Mouse (Mus musculus): ENCODE measurements around the gene Syngr1. TPM values are rescaled to one million over a fixed set of nuclear protein-coding genes. Genes with fewer than 3 reads are reported as not detected.

The Syngr1 gene
- total and polyA plus RNA-seq, 3 experiments = 105 to 115 TPM; not detected in 1

GRCm38 (mm10) chr15:80135499-80135898 is 44.4 kb downstream of the Syngr1 start:
- Histone ChIP-seq H3K4me3 (ENCODE audit: control insufficient read depth in 1 of 2, insufficient read depth in 1 of 2, low read depth in 2 of 2, low read length in 2 of 2) (no peak overlapping the region), H3K9me3 (replicated peaks; ENCODE audit: insufficient read depth, low read length) (no peaks in the 10 kb centered on the region), H3K27me3 (ENCODE audit: control insufficient read depth in 1 of 2, insufficient read depth in 2 of 2, low read length in 2 of 2) (no peaks in the 10 kb centered on the region), H3K79me2 (ENCODE audit: control insufficient read depth, insufficient read depth, low read length, poor library complexity) (peaks cover 50% of the 10 kb centered on the region), H3K27ac (ENCODE audit: control insufficient read depth, low read depth, low read length) (no peak overlapping the region), H3K4me1 (ENCODE audit: control insufficient read depth in 1 of 2, insufficient read depth in 2 of 2, low read length in 2 of 2) (peaks cover 12 to 29% of the 10 kb centered on the region in 2 experiments; a peak in 3 of 4 replicates), H3K36me3 (ENCODE audit: control insufficient read depth in 1 of 2, insufficient read depth in 2 of 2, low read length in 2 of 2) (peaks cover 0 to 28% of the 10 kb centered on the region in 2 experiments; a peak in 3 of 4 replicates), H3K9ac (ENCODE audit: control insufficient read depth, low read depth, low read length, poor library complexity, severe bottlenecking) (no peak overlapping the region)
- no peak for DNase-seq (ENCODE audit: low read depth, low spot score)
- TF ChIP-seq MYB (IDR thresholded peaks at IDR 0.05; ENCODE audit: low read depth, low read length) (no peak), ELF1 (IDR thresholded peaks at IDR 0.05; ENCODE audit: low read depth, low read length) (no peak), RCOR1 (IDR thresholded peaks at IDR 0.05; ENCODE audit: low read depth, low read length) (no peak), E2F4 (IDR thresholded peaks at IDR 0.05; ENCODE audit: borderline replicate concordance, low read depth, low read length) (no peak), TAL1 (IDR thresholded peaks at IDR 0.05; ENCODE audit: low read length) (no peak), POLR2A (IDR thresholded peaks at IDR 0.05; ENCODE audit: control insufficient read depth in 1 of 2, insufficient read depth in 1 of 2, low read depth in 1 of 2, low read length in 2 of 2, poor library complexity in 1 of 2) (no peak)

GRCm38 (mm10) chr15:80136645-80137044 is 45.5 kb downstream of the Syngr1 start:
- DNase-seq (ENCODE audit: low read depth, low spot score) = no peak
- Histone ChIP-seq H3K9ac (ENCODE audit: control insufficient read depth, low read depth, low read length, poor library complexity, severe bottlenecking) (no peak overlapping the region), H3K36me3 (ENCODE audit: control insufficient read depth in 1 of 2, insufficient read depth in 2 of 2, low read length in 2 of 2) (peaks cover 3 to 22% of the 10 kb centered on the region in 2 experiments), H3K9me3 (replicated peaks; ENCODE audit: insufficient read depth, low read length) (no peaks in the 10 kb centered on the region), H3K27ac (ENCODE audit: control insufficient read depth, low read depth, low read length) (no peak overlapping the region), H3K27me3 (ENCODE audit: control insufficient read depth in 1 of 2, insufficient read depth in 2 of 2, low read length in 2 of 2) (no peaks in the 10 kb centered on the region), H3K4me3 (ENCODE audit: control insufficient read depth in 1 of 2, insufficient read depth in 1 of 2, low read depth in 2 of 2, low read length in 2 of 2) (no peak overlapping the region), H3K79me2 (ENCODE audit: control insufficient read depth, insufficient read depth, low read length, poor library complexity) (peaks cover 50% of the 10 kb centered on the region), H3K4me1 (ENCODE audit: control insufficient read depth in 1 of 2, insufficient read depth in 2 of 2, low read length in 2 of 2) (peaks cover 7 to 18% of the 10 kb centered on the region in 2 experiments; a peak in 3 of 4 replicates)
- TF ChIP-seq MAZ (IDR thresholded peaks at IDR 0.05; ENCODE audit: low read depth, low read length) (no peak), USF1 (IDR thresholded peaks at IDR 0.05; ENCODE audit: low read depth, low read length) (no peak), TCF12 (IDR thresholded peaks at IDR 0.05; ENCODE audit: low read depth, low read length) (no peak), MYC (IDR thresholded peaks at IDR 0.05; ENCODE audit: low read depth, low read length) (no peak), RCOR1 (IDR thresholded peaks at IDR 0.05; ENCODE audit: low read depth, low read length) (no peak), POLR2AphosphoS5 (IDR thresholded peaks at IDR 0.05; ENCODE audit: borderline replicate concordance, low read depth, low read length) (no peak)

GRCm38 (mm10) chr15:80137945-80138791 is 47.0 kb downstream of the Syngr1 start:
- DNase-seq (ENCODE audit: low read depth, low spot score) = no peak
- H3K9me3 ChIP-seq (replicated peaks; ENCODE audit: insufficient read depth, low read length) = no peaks in the 10 kb centered on the region
- TF ChIP-seq ZKSCAN1 (IDR thresholded peaks at IDR 0.05; ENCODE audit: low read depth, low read length) (no peak), USF2 (IDR thresholded peaks at IDR 0.05; ENCODE audit: borderline replicate concordance in 1 of 2, insufficient read depth in 1 of 2, low read depth in 1 of 2, low read length in 2 of 2) (no peak), ZC3H11A (IDR thresholded peaks at IDR 0.05; ENCODE audit: low read depth, low read length) (no peak), GABPA (IDR thresholded peaks at IDR 0.05; ENCODE audit: low read depth, low read length) (no peak), JUND (IDR thresholded peaks at IDR 0.05; ENCODE audit: low read depth, low read length) (no peak), MEF2A (IDR thresholded peaks at IDR 0.05; ENCODE audit: extremely low read depth, insufficient replicate concordance, low read depth, low read length, poor library complexity, severe bottlenecking) (no peak), BHLHE40 (IDR thresholded peaks at IDR 0.05; ENCODE audit: borderline replicate concordance, low read depth, low read length) (no peak), E2F4 (IDR thresholded peaks at IDR 0.05; ENCODE audit: borderline replicate concordance, low read depth, low read length) (no peak), POLR2A (IDR thresholded peaks at IDR 0.05; ENCODE audit: control insufficient read depth in 1 of 2, insufficient read depth in 1 of 2, low read depth in 1 of 2, low read length in 2 of 2, poor library complexity in 1 of 2) (no peak), CTCF (IDR thresholded peaks at IDR 0.05 in 2 of 3, conservative IDR thresholded peaks at IDR 0.05 in 1 of 3; ENCODE audit: control insufficient read depth in 1 of 3, insufficient read depth in 1 of 3, low read depth in 2 of 3, low read length in 3 of 3, poor library complexity in 1 of 3, severe bottlenecking in 1 of 3) (no peak), NELFE (IDR thresholded peaks at IDR 0.05; ENCODE audit: low read depth, low read length) (no peak)
- H3K27me3 ChIP-seq (ENCODE audit: control insufficient read depth in 1 of 2, insufficient read depth in 2 of 2, low read length in 2 of 2) = no peaks in the 10 kb centered on the region
- H3K36me3 ChIP-seq (ENCODE audit: control insufficient read depth in 1 of 2, insufficient read depth in 2 of 2, low read length in 2 of 2) = peaks cover 9 to 17% of the 10 kb centered on the region in 2 experiments
- H3K4me3 ChIP-seq (ENCODE audit: control insufficient read depth in 1 of 2, insufficient read depth in 1 of 2, low read depth in 2 of 2, low read length in 2 of 2) = no peak overlapping the region
- H3K9ac ChIP-seq (ENCODE audit: control insufficient read depth, low read depth, low read length, poor library complexity, severe bottlenecking) = no peak overlapping the region
- H3K4me1 ChIP-seq (ENCODE audit: control insufficient read depth in 1 of 2, insufficient read depth in 2 of 2, low read length in 2 of 2) = peaks cover 7 to 10% of the 10 kb centered on the region in 2 experiments; a peak in 3 of 4 replicates
- no peak overlapping the region for H3K27ac ChIP-seq (ENCODE audit: control insufficient read depth, low read depth, low read length)
- peaks cover 50% of the 10 kb centered on the region for H3K79me2 ChIP-seq (ENCODE audit: control insufficient read depth, insufficient read depth, low read length, poor library complexity)

Data from MEL (cell line).